Mouse (Mus musculus) gastrocnemius, postnatal 10 days (tissue): ENCODE measurements around the gene 1810043G02Rik. TPM values are rescaled to one million over a fixed set of nuclear protein-coding genes. Genes with fewer than 3 reads are reported as not detected.
"Not testable (repeated sequence)": the region's sequence is repeated elsewhere in the genome, so short reads cannot be mapped to it uniquely, and the experiment has no call there.

Source experiments
- DNase-seq: peaks from one replicate; pipeline ENCODE4 v3.0.0; 2021; ENCODE audit warnings: mixed read lengths
- total RNA-seq, 2 experiments: library from RNA; stranded (reverse); gene quantifications; 2 replicates each; pipeline ENCODE4 v1.2.3; 2021

Gene 1810043G02Rik
- total RNA-seq, 2 experiments from 2014 or later, result 5.1 to 6.3 TPM

- DNase-seq, result no peak
Observed at GRCm38 (mm10) chr10:78005791-78006438, 27.6 kb downstream of the 1810043G02Rik start.

- no peak for DNase-seq
Observed at GRCm38 (mm10) chr10:78007203-78007602, 28.9 kb downstream of the 1810043G02Rik start.

DNA sequence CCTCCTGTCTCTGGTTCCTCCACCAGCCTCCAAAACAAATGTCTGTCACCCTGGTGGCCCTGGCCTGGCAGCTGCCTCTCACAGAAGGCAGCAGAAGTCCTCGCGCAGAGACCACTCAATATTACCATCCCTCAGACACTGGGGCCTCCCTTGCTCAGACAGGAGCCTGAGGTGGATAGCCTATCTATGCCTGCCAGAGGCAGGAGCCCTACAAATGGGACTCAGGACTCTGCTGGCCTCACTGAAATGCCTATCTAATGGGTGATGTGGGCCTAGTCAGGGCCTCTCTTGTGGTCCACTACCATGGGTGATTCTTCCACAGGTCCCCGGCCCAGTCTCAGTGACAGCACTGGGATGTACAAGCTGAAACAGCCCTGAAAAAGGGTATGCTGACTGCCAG is 29.8 kb downstream of the 1810043G02Rik start:
- no peak for DNase-seq

- DNase-seq, result peak; percentile 93
Observed at GRCm38 (mm10) chr10:78009184-78009944, 31.0 kb downstream of the 1810043G02Rik start.

DNA sequence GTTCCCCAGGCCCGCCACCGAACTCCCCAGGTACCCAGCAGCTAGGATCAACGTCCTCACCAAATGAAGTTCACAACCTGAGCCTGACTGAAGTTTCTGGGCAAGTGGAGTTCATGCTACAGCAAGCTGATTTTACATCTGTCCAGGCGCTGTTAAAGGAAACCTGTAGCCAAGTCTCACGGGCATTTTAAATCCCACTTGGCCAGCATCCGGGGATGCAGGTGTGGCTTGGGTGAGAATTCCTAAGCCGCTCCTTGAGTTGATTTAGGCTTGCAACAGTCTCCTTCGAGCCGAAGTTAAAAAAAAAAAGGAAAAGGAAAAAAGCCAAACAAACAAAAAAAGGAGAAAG is 31.6 kb downstream of the 1810043G02Rik start, which contains the start of gene Pfkl:
Pfkl (minus strand) TSS at position 139 of the 349 bp plus-strand sequence.
- DNase-seq, result no peak

DNA sequence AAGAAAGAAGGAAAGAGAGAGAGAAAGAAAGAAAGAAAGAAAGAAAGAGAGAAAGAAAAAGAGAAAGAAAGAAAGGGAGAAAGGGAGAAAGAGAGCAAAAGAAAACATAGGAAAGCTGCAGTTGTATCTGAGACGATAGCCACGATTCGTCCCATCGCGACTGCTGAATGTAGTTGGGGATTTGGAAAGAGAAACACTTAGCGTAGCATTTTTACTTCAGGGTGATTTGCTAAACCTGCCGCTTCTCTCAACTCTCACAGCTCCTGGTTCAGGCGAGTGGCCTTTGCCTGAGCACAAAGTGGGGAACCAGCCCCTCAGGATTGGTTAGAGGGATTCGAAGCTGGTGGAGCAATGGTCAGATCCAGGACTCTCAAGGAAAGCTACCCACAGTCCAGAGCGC is 32.0 kb downstream of the 1810043G02Rik start:
- no peak for DNase-seq

DNA sequence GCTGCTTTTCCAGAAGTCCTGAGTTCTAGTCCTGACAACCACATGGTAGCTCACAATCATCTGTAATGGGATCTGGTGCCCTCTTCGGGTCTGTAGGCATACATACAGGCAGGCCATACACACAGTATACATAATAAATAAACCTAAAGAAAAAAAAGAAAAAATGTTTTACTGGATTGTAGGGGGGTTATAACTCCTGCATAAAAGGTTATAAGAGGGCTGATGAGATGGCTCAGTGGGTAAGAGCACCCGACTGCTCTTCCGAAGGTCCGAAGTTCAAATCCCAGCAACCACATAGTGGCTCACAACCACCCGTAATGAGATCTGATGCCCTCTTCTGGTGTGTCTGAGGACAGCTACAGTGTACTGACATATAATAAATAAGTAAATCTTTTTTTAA is 32.8 kb downstream of the 1810043G02Rik start:
- DNase-seq, result not testable (repeated sequence)

- no peak for DNase-seq
Observed at GRCm38 (mm10) chr10:78012661-78013495, 34.6 kb downstream of the 1810043G02Rik start.

DNA sequence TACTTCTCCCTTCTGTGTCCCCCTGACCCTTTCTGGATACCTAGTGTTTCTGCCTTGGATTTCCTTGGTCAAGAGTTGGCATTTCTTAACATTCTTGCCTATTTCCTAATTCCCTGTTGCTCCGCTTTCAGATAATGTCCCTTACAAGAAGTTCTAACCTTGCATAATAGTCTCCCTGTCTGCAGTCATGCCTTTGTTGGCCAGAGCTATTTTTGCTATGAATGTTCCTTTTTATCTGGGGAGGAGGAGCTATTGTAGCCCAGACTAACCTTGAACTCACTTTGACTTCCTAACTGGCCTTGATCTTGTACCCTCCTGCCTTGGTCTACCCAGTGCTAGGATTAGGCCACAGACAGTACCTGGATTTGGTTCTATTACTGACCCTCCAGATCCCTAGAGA is 37.2 kb downstream of the 1810043G02Rik start:
- no peak for DNase-seq

GRCm38 (mm10) chr10:78016366-78016765 is 38.0 kb downstream of the 1810043G02Rik start:
- DNase-seq, result no peak

DNA sequence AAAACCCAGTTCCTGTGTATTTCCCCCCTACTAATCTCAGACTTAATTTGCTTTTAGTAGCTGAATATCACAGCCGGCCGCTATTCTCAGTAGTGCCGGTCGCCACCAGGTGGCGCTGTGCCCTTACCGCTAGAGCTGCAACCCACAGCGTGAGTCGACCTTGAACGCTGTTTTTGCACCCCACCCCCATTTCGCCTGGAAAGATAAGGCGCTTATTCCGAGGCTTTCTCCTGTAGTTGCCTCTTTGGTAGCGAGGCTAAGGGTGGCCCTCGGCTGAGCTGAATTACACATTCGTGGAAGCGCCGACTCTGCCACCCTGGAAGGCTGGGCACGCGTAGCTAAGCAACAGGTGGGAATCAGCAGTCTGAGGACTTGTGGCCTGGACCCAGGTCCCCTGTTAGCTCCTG is 40.5 kb downstream of the 1810043G02Rik start:
- DNase-seq, result peak; percentile 88

DNA sequence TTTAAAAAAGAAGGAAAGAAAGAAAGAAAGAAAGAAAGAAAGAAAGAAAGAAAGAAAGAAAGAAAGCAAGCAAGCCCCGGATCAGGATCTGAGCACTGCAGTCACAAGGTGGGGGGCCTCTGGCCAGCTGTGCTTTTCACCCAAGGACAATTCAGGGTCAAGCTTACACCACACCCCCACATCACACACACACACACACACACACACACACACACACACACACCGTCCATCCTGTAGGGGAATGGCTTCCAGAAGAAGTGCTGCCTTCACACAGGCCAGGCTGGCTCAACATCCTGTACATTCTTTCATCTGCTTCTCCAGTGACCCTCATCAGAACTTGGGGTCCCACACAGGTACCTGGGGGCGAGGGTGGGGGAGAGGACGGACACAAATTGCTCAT is 41.0 kb downstream of the 1810043G02Rik start:
- DNase-seq, result no peak

DNA sequence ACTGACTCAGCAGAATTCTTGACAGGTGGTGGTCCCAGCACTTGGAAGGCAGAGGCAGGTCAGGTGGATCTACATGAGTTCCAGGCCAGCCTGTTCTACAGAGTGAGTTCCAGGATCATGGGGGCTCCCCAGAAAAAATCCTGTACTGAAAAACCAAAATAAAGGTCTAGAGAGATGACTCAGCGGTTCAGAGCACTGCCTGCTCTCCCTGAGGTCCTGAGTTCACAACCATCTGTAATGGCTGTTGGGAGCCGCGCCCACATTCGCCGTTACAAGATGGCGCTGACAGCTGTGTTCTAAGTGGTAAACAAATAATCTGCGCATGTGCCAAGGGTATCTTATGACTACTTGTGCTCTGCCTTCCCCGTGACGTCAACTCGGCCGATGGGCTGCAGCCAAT is 41.7 kb downstream of the 1810043G02Rik start:
- not testable (repeated sequence) for DNase-seq

GRCm38 (mm10) chr10:78025453-78025852 is 47.1 kb downstream of the 1810043G02Rik start:
- DNase-seq, result not testable (repeated sequence)

GRCm38 (mm10) chr10:78028129-78028528 is 49.8 kb downstream of the 1810043G02Rik start:
- peak; percentile 74 for DNase-seq

DNA sequence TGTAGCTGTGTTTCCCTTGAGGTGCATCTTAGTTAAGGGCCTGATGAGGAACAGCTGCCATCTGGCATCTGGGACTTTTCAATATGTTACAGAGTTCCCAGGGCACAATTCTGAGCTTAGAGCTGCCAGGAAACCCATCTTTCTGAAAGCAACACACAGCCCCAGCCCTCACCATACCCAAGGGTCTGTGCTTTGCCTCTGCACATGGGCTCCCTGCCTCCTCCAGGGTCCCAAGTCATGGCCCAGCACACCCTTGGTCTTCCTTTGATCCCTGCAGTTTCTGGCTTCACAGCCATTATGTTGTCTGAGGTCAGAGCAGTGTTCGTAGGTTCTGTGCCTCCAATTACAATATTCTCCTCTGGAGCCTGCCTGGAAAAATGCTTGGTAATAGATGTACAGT is 50.8 kb downstream of the 1810043G02Rik start:
- no peak for DNase-seq

DNA sequence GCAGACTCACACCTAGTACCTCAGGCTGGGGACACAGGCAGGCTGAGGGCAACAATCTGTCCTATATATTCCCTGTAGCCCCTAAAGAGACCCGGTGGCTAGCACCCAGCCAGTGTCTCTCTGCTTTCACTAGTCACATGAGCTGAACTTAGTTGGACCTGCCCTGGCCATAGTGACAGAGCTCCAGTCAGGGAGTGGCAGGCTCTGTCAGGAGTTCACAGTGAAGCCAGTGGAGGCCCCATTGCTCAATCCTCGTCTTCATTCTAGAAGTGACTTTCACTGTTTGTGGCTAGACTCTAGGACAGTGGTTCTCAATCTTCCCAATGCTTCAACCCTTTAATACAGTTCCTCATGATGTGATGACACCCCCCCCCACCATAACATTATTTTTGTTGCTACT is 53.7 kb downstream of the 1810043G02Rik start:
- no peak for DNase-seq

Other genes with a start within 250 kb of the 1810043G02Rik start
- gene Gm18596, start 235.9 kb upstream of the 1810043G02Rik start, total RNA-seq, result not detected
- gene Gm9736, start 227.2 kb upstream of the 1810043G02Rik start, total RNA-seq, result not detected
- gene Gm3233, start 218.8 kb upstream of the 1810043G02Rik start, total RNA-seq, result not detected
- not detected for gene Gm3238, start 207.2 kb upstream of the 1810043G02Rik start, total RNA-seq
- not detected for gene Gm7138, start 201.6 kb upstream of the 1810043G02Rik start, total RNA-seq
- not detected for gene Gm3250, start 196.0 kb upstream of the 1810043G02Rik start, total RNA-seq
- not detected for gene Gm7137, start 190.3 kb upstream of the 1810043G02Rik start, total RNA-seq
- not detected for gene Gm9639, start 183.4 kb upstream of the 1810043G02Rik start, total RNA-seq
- gene Gm19668, start 179.4 kb upstream of the 1810043G02Rik start, total RNA-seq, result not detected
- gene Gm9507, start 166.7 kb upstream of the 1810043G02Rik start, total RNA-seq, result not detected
- gene Gm2696, start 163.8 kb upstream of the 1810043G02Rik start, total RNA-seq, result not detected
- not detected for gene Krtap10-4, start 151.4 kb upstream of the 1810043G02Rik start, total RNA-seq
- gene Krtap10-10, start 142.6 kb upstream of the 1810043G02Rik start, total RNA-seq, result not detected
- not detected for gene Gm36176, start 131.7 kb upstream of the 1810043G02Rik start, total RNA-seq
- not detected for gene Gm10318, start 125.7 kb upstream of the 1810043G02Rik start, total RNA-seq
- gene Gm3285, start 116.5 kb upstream of the 1810043G02Rik start, total RNA-seq, result not detected
- under 1 TPM; 0.72 to 0.78 TPM for gene Lrrc3, start 76.0 kb upstream of the 1810043G02Rik start, total RNA-seq
- gene Trpm2, start 8.0 kb upstream of the 1810043G02Rik start, total RNA-seq, result under 1 TPM; 0.26 to 0.75 TPM
- 10 to 100 TPM in 1 of 2 experiments, 1 to 10 TPM in 1; 9.7 to 12.2 TPM for gene Pfkl, start 31.6 kb downstream of the 1810043G02Rik start, total RNA-seq
- not detected for gene Dnmt3l, start 63.4 kb downstream of the 1810043G02Rik start, total RNA-seq
- not detected for gene Aire, start 65.1 kb downstream of the 1810043G02Rik start, total RNA-seq
- gene Icosl, start 90.8 kb downstream of the 1810043G02Rik start, total RNA-seq, result 1 to 10 TPM; 2.0 to 2.3 TPM
- 100 to 1,000 TPM; 119 to 143 TPM for gene D10Jhu81e, start 191.3 kb downstream of the 1810043G02Rik start, total RNA-seq
- 1 to 10 TPM; 8.6 to 8.8 TPM for gene Pwp2, start 206.6 kb downstream of the 1810043G02Rik start, total RNA-seq